Mouse (Mus musculus): ENCODE data around the gene Arl10.

DNA sequence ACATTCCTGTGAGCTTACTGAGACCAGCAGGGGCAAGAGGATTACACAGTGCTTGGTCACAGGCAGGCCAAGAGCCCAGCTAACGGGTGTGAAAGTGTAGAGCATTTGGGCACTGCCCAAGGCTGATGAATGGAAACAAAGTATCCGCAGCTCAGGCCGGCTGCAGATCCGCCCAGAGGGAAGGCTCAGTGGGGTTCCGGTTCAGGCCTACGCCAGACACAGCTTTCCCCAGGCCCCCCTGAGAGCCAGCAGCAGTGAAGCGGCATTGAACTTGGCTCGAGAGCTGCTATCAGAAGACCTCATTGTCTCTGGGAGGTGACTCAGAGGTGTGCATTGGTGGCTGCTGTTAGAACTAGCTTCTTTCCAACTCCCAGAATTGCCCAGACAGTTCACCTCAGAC lies 33.9 kb downstream of the Arl10 start:
- no peak for TF ChIP-seq CTCF (IDR thresholded peaks at IDR 0.05; ENCODE audit: control insufficient read depth, insufficient read depth, low read length)
- TF ChIP-seq POLR2A (IDR thresholded peaks at IDR 0.05; ENCODE audit: borderline replicate concordance, control insufficient read depth, low read depth, low read length) = no peak

Data from bone marrow, adult 2 months (tissue).